Mouse (Mus musculus): ENCODE measurements around the gene 4933402J07Rik.

- TF ChIP-seq POLR2A (IDR thresholded peaks at IDR 0.05; ENCODE audit: extremely low read depth, insufficient read depth, low read length) (no peak), CTCF (IDR thresholded peaks at IDR 0.05; ENCODE audit: extremely low read depth, insufficient read depth, low read length) (no peak)
Observed at GRCm38 (mm10) chr8:87569706-87570563, 6.3 kb downstream of the 4933402J07Rik start.
